Mouse (Mus musculus) forebrain, embryonic 15.5 days (tissue): ENCODE data around the gene Mllt11. TPM values are rescaled to one million over a fixed set of nuclear protein-coding genes. Genes with fewer than 3 reads are reported as not detected.

Experiments
- ATAC-seq: fragments of 200-750 bp; cut with Nextera tagmentation; replicated peaks from 2 replicates; pipeline ENCODE4 v1.8.0; 2017; ENCODE audit warnings: mild to moderate bottlenecking, moderate TSS enrichment, moderate library complexity
- H3K27ac ChIP-seq: fragments of 300-500 bp; sonication (generic); replicated peaks from 2 replicates; pipeline ENCODE4 v1.5.1; 2015; ENCODE audit warnings: mild to moderate bottlenecking, inconsistent platforms
- H3K27me3 ChIP-seq: fragments of 300-500 bp; sonication (generic); 2 replicates; pipeline ENCODE4 v1.6.1; 2015; ENCODE audit warnings: inconsistent platforms
- H3K36me3 ChIP-seq: fragments of 300-500 bp; sonication (generic); 2 replicates; pipeline ENCODE4 v1.6.1; 2015; ENCODE audit warnings: mild to moderate bottlenecking, inconsistent platforms
- H3K4me1 ChIP-seq: fragments of 300-500 bp; sonication (generic); 2 replicates; pipeline ENCODE4 v1.6.1; 2015; ENCODE audit warnings: inconsistent platforms
- H3K4me2 ChIP-seq: fragments of 300-500 bp; sonication (generic); replicated peaks from 2 replicates; pipeline ENCODE4 v1.6.1; 2015; ENCODE audit warnings: mild to moderate bottlenecking, inconsistent platforms
- H3K4me3 ChIP-seq: fragments of 300-500 bp; sonication (generic); 2 replicates; pipeline ENCODE4 v1.5.1; 2015; ENCODE audit warnings: mild to moderate bottlenecking, inconsistent platforms
- H3K9ac ChIP-seq: fragments of 300-500 bp; sonication (generic); replicated peaks from 2 replicates; pipeline ENCODE4 v1.6.1; 2015; ENCODE audit warnings: mild to moderate bottlenecking, inconsistent platforms
- H3K9me3 ChIP-seq: fragments of 300-500 bp; sonication (generic); 2 replicates; pipeline ENCODE4 v1.6.1; 2016; ENCODE audit warnings: inconsistent platforms
- WGBS: fragments of 180-500 bp; shearing (Covaris S2); methylation state at CpG from one replicate; pipeline ENCODE4 v1.1.7; 2015; ENCODE audit warnings: mixed read lengths; 5-methylcytosine and 5-hydroxymethylcytosine counted together
- polyA plus RNA-seq: library from polyadenylated mRNA; unstranded; fragments of >200 nt; fragmentation: Nextera tagmentation; extraction: Ambion mirVana; gene quantifications from 2 replicates; pipeline ENCODE4 v1.2.1, GENCODE M21; 2015

The Mllt11 gene
- polyA plus RNA-seq, 1 experiment from 2014 or later: 266 TPM

DNA sequence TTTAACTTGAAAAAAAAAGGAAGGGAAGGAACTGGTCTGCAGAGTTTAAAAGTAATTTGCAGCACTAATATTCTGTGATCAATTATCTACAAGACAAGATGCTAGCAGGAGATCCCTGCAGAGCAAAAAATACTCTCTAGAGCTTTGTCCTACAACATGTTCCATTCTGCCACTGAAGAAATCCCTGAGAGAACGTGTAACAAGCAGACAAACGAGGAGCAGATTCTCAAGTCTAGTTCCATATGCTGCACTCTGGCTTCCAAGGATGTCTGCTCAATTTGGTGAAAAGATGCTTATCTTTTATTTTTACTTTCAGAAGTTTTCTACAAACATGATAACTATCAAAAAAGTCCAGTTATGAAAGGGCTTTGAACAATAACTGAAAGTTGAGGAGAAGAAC is 31.4 kb downstream of the Mllt11 start:
- 58% methylated on average over 2 of the region's 2 CpGs for WGBS
- Histone ChIP-seq H3K4me2 (no peak overlapping the region), H3K9ac (no peak overlapping the region), H3K36me3 (peaks cover 62% of the 10 kb centered on the region), H3K27ac (no peak overlapping the region; the same call in 1 of the 2 replicates), H3K27me3 (no peaks in the 10 kb centered on the region), H3K4me1 (no peaks in the 10 kb centered on the region), H3K4me3 (no peak overlapping the region), H3K9me3 (no peaks in the 10 kb centered on the region)
- ATAC-seq: no peak

DNA sequence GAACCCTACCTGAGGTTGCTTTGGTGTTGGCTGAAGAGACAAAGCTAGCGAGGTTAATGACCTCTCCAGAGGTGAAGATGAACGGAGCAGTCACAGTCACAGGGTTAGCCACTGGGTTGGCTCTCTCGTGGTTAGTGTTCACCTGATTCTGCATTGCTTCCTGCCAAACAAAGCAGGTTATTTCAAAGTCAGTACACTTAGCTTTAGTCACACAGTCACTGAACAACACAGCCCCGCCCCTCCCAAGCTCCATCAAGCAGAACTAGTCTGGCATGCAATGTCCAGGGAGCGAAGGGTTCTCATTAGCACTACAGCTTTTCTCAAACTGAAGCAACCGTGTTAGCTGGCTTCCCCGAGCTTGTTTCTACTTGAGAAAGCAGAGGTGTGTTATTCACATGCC is 31.8 kb downstream of the Mllt11 start:
- no peak overlapping the region; the same call in 1 of the 2 replicates for H3K27ac ChIP-seq
- H3K4me3 ChIP-seq: no peak overlapping the region
- no peaks in the 10 kb centered on the region for H3K9me3 ChIP-seq
- H3K4me1 ChIP-seq: no peaks in the 10 kb centered on the region
- no peaks in the 10 kb centered on the region for H3K27me3 ChIP-seq
- 74% methylated on average over 7 of the region's 7 CpGs for whole genome bisulfite sequencing
- H3K4me2 ChIP-seq: no peak overlapping the region
- H3K9ac ChIP-seq: no peak overlapping the region
- no peak for ATAC-seq
- H3K36me3 ChIP-seq: peaks cover 62% of the 10 kb centered on the region

DNA sequence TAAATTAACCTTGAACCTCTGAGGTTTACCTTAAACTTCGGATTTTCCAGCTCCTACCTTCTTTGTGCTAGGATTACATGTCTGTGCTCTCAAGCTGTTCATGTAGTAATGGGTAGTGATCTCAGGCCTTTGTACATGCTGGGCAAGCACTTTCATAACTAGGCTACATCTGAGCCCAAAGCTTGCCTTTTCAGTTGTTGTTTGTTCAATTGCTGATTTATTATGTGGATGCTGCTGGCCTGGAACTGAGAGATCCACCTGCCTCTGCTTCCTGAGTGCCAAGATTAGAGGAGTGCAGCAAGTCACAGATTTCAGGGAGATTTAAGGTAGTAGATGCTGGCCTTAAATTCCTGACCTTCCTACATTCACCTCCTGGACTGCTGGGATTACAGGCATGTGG is 32.9 kb downstream of the Mllt11 start:
- no peaks in the 10 kb centered on the region for H3K27me3 ChIP-seq
- no peak overlapping the region for H3K9ac ChIP-seq
- no peak for ATAC-seq
- H3K9me3 ChIP-seq: no peaks in the 10 kb centered on the region
- peaks cover 59% of the 10 kb centered on the region for H3K36me3 ChIP-seq
- WGBS: 83% methylated on average over 1 of the region's 1 CpGs
- no peak overlapping the region for H3K27ac ChIP-seq
- H3K4me3 ChIP-seq: no peak overlapping the region
- H3K4me2 ChIP-seq: no peak overlapping the region
- no peaks in the 10 kb centered on the region for H3K4me1 ChIP-seq

DNA sequence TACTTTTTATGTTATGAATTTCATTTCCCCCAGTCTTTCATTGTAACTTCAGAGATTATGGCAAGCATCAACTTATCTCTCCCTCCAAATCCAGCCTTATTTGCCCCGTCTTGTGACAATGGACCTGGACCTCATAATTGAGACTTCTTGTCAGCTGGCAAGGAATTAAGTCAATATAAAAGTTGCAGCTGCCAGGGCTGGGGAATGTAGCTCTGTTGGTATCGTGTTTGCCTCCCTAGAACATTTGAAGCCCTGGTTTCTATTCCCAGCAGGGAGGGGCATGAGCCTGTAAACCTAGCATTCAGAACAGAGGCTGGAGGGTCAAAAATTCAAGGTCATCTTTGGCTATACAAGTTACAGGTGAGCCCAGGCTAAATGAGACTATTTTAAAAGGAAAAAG is 36.2 kb downstream of the Mllt11 start:
- H3K9me3 ChIP-seq: no peaks in the 10 kb centered on the region

DNA sequence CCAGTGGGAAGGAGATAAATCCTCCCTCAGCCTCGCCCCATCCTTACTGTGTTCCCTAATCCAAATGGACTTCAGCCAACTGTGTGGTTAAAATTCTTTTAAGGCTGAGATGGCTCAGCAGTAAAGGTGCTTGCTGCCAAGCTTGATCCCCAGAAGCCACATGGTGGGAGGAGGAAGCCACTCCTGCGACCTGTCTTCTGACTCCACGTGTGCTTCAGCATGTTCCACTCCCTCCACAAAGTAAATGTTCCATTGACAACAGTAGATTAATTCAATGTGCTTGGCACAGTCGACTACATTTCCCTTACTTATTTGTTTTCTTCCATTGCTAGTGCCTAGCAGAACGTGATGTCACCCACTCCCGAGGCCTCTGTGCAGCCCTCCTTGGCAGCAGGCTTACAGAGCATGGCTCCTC is 37.2 kb downstream of the Mllt11 start:
- Histone ChIP-seq H3K36me3 (peaks cover 46% of the 10 kb centered on the region), H3K4me1 (no peaks in the 10 kb centered on the region), H3K4me2 (no peak overlapping the region), H3K9me3 (no peaks in the 10 kb centered on the region), H3K4me3 (no peak overlapping the region), H3K9ac (no peak overlapping the region), H3K27me3 (no peaks in the 10 kb centered on the region), H3K27ac (no peak overlapping the region)
- no peak for ATAC-seq
- WGBS: 69% methylated on average over 6 of the region's 6 CpGs

More for the DNA sequence above, 36.2 kb downstream of the Mllt11 start:
- Histone ChIP-seq H3K4me2 (no peak overlapping the region), H3K4me1 (no peaks in the 10 kb centered on the region), H3K27ac (no peak overlapping the region), H3K9ac (no peak overlapping the region), H3K4me3 (no peak overlapping the region), H3K27me3 (no peaks in the 10 kb centered on the region), H3K36me3 (peaks cover 43% of the 10 kb centered on the region)
- WGBS: 86% methylated on average over 2 of the region's 2 CpGs
- no peak for ATAC-seq

DNA sequence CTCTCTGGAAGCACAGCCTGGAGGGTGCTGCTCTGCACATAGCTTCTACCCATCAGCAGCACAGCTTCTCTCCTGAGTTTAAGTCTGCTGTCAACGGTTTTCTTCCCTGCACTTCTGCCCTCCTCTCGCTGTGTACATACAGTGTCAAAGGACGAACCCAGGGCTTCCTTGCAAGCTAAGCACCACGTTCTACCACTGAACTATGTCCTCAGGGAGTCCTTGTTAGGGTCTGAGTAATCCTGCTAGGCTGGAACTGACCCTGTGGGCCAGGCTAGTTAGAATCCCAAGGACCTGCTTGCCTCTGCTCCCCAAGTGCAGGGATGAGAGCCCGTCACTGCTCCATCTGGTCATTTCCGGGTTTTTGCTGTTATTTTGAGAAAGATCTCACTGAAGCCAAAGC is 45.1 kb downstream of the Mllt11 start:
- no peak overlapping the region for H3K4me2 ChIP-seq
- H3K36me3 ChIP-seq: peaks cover 44% of the 10 kb centered on the region
- H3K9ac ChIP-seq: no peak overlapping the region
- WGBS: 90% methylated on average over 6 of the region's 6 CpGs
- no peaks in the 10 kb centered on the region for H3K9me3 ChIP-seq
- no peak overlapping the region for H3K27ac ChIP-seq
- no peak overlapping the region for H3K4me3 ChIP-seq
- no peaks in the 10 kb centered on the region for H3K27me3 ChIP-seq
- H3K4me1 ChIP-seq: no peaks in the 10 kb centered on the region
- no peak for ATAC-seq

DNA sequence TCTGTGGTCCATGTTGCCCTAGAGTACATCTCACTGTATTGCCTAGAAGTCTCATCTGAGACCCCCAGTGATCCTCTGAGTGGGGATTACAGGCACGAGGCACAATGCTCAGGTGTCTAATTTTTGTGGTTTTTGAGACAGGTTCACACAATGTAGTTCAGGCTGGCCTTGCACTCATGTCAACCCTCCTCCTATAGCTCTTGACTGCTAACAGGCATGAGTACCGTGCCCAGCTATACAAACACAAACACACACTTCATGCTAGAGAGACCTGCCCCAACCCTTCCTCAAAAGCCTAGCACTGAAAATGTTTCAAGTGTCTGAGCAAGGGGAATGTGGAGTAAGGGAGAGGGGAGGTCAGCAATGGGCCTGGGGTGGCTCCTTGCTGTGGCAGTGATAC is 45.9 kb downstream of the Mllt11 start:
- peaks cover 44% of the 10 kb centered on the region for H3K36me3 ChIP-seq
- 93% methylated on average over 2 of the region's 2 CpGs for WGBS

DNA sequence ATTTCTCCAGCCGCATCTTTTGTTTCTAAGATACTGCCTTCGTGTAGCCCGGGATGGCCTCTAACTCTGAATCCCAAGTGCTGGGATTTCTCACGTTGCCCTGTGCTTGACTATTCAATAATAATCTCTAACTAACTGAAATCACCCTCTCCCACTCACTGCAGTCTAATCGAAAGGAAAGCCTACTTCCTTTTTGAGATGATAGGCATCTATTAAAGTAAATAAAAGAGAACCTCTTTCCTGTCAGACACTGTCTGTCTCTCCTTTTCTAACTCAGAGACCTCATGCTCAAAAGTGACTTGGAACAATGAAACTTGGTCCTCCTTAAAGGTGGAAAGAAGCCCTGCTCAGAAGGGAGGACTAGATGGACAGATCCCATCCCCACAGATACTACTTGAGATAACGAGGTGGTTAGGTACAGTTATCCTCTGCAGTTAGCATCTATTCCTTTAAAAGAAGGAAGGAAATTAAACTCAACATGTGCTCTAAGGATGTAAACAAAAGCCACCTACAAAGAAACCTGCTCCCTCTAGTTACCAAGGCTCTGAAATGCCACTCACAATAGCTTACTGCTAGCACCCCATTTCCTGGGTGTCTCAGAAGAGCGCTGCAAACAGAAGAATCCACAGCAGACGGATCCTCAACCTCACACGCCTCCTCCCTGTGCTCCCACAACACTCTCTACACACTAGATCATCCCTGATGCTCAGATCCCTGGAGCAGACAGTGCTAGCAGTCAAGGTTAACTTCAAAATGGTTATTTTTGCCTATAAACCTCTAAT is 47.0 kb downstream of the Mllt11 start:
- H3K4me1 ChIP-seq: no peaks in the 10 kb centered on the region
- no peaks in the 10 kb centered on the region for H3K27me3 ChIP-seq
- no peak for ATAC-seq
- H3K27ac ChIP-seq: no peak overlapping the region
- H3K36me3 ChIP-seq: peaks cover 39% of the 10 kb centered on the region
- no peak overlapping the region for H3K9ac ChIP-seq
- no peak overlapping the region for H3K4me3 ChIP-seq
- H3K4me2 ChIP-seq: no peak overlapping the region
- H3K9me3 ChIP-seq: no peaks in the 10 kb centered on the region
- 91% methylated on average over 9 of the region's 9 CpGs for WGBS

More for the DNA sequence above, 45.9 kb downstream of the Mllt11 start:
- H3K27me3 ChIP-seq: no peaks in the 10 kb centered on the region
- ATAC-seq: no peak
- no peak overlapping the region for H3K9ac ChIP-seq
- no peak overlapping the region for H3K4me2 ChIP-seq
- no peak overlapping the region for H3K27ac ChIP-seq
- H3K9me3 ChIP-seq: no peaks in the 10 kb centered on the region
- no peaks in the 10 kb centered on the region for H3K4me1 ChIP-seq
- H3K4me3 ChIP-seq: no peak overlapping the region

DNA sequence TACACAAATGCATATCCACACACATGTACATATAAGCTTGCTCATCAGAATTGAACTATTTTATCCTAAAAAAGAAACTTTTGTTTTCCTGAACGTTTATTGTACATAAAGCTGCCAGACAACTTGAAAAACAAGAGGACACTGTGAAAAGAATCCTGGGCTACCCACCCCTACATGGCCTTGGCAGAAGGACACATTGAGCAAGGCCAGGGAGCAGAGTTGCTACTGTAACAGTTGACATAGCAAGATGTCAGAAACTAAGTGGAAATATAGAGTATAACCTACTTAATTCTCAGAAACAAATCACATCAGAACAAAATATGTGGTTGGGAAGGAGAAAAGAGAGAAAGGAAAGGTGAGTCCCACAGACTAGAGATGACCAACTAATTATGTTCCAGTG is 50.1 kb downstream of the Mllt11 start:
- WGBS: 58% methylated on average over 1 of the region's 1 CpGs
- no peak overlapping the region for H3K27ac ChIP-seq
- peaks cover 13% of the 10 kb centered on the region; the same call in 1 of the 2 replicates for H3K36me3 ChIP-seq
- no peaks in the 10 kb centered on the region for H3K4me1 ChIP-seq
- no peak overlapping the region for H3K9ac ChIP-seq
- no peaks in the 10 kb centered on the region for H3K9me3 ChIP-seq
- no peak overlapping the region for H3K4me2 ChIP-seq
- no peaks in the 10 kb centered on the region for H3K27me3 ChIP-seq
- ATAC-seq: no peak
- no peak overlapping the region for H3K4me3 ChIP-seq

DNA sequence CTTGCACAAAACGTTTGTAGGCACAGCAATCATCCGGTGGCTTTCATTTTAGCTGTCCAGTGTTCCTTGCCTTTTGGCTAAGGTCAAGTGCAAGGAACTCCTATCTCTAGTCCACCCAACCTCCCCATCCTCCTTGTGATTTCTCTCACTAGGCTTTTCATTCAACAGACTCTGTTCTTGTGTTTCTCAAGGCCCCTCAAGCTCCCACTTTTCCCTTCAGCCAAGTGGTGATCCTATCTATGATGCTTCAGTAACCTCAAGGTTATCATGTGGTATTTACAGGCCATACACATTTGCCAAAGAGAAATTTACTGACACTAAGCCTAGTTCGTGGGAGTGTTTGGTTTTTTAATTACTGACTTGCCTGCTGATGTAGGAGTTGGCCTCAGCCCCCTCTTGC is 52.1 kb downstream of the Mllt11 start:
- Histone ChIP-seq H3K36me3 (peaks cover 3% of the 10 kb centered on the region; the same call in 1 of the 2 replicates), H3K27ac (no peak overlapping the region), H3K9ac (no peak overlapping the region), H3K4me3 (no peak overlapping the region), H3K4me2 (no peak overlapping the region), H3K27me3 (no peaks in the 10 kb centered on the region), H3K9me3 (no peaks in the 10 kb centered on the region), H3K4me1 (no peaks in the 10 kb centered on the region)
- 75% methylated on average over 3 of the region's 3 CpGs for WGBS
- ATAC-seq: no peak

DNA sequence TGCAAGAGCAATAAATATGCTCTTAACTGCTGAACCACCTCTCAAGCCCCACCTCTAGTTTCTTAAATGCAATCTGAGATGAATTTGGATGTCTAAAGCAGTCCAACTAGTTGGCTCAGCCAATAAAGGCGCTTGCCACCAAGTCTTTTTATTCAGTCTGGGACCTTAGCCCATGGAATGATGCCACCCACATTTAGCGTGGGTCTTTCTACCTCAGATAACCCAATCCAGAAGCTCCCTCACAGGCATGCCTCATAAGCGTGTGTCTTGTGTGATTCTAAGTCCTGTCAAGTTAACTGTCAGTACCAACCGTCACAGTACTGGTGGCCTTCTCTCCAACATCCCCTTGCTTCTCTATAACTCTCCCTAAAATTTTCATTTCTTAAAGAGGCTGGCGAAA is 53.0 kb downstream of the Mllt11 start:
- Histone ChIP-seq H3K27ac (no peak overlapping the region), H3K9me3 (no peaks in the 10 kb centered on the region), H3K4me1 (peaks cover 2% of the 10 kb centered on the region), H3K4me2 (no peak overlapping the region), H3K9ac (no peak overlapping the region), H3K4me3 (no peak overlapping the region), H3K27me3 (no peaks in the 10 kb centered on the region; the same call in 1 of the 2 replicates), H3K36me3 (peaks cover 1% of the 10 kb centered on the region; the same call in 1 of the 2 replicates)
- ATAC-seq: no peak
- 75% methylated on average over 5 of the region's 5 CpGs for WGBS

DNA sequence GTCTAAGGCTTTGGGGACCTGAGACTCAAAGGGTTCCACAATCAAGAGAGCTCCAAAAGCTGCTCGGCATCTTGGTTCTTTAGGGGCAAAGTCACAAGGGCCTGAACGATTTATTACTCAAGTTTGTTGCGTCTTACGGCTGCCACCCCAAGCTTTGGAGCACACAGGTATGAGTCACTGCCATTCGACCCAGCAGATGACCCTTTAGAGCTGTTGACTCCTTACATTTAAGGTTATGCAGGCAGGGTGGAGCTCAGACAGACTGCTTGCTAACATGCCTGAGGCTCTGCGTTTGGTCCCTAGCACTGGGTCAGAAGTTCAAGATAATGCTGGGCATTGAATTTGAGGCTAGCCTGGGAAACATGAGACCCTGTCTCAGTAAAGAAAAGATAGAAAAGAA is 54.4 kb downstream of the Mllt11 start:
- no peak overlapping the region for H3K4me3 ChIP-seq
- peaks cover 12% of the 10 kb centered on the region for H3K4me1 ChIP-seq
- H3K4me2 ChIP-seq: no peak overlapping the region
- H3K27me3 ChIP-seq: peaks cover 7% of the 10 kb centered on the region
- no peaks in the 10 kb centered on the region for H3K9me3 ChIP-seq
- WGBS: 83% methylated on average over 6 of the region's 6 CpGs
- ATAC-seq: no peak
- H3K27ac ChIP-seq: no peak overlapping the region
- H3K36me3 ChIP-seq: peaks cover 11% of the 10 kb centered on the region
- no peak overlapping the region for H3K9ac ChIP-seq

DNA sequence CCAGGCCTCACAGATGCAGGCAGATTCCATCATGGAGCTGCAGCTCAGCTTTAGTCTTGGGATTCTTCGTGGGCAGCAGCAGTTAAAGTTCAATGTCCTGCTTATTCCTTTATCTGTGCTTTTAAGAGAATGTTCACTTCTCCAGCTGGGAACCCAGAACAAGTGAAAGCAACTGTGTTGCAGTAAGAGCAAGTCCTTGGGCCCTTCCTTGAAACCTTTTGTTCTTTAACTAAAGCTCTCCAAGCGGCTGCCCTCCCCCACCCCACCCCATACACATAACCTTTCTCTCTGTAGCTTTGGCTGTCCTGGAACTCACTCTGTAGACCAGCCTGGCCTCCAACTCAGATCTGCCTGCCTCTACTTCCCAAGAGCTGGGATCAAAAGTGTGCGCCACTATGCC is 55.5 kb downstream of the Mllt11 start:
- ATAC-seq: no peak
- 53% methylated on average over 3 of the region's 3 CpGs for WGBS
- H3K27ac ChIP-seq: no peak overlapping the region

More for the DNA sequence above, 55.5 kb downstream of the Mllt11 start:
- Histone ChIP-seq H3K4me3 (no peak overlapping the region), H3K9me3 (no peaks in the 10 kb centered on the region), H3K4me2 (no peak overlapping the region), H3K27me3 (peaks cover 18% of the 10 kb centered on the region), H3K36me3 (peaks cover 22% of the 10 kb centered on the region), H3K4me1 (peaks cover 15% of the 10 kb centered on the region), H3K9ac (no peak overlapping the region)
